Mouse (Mus musculus): Measurements from ENCODE around the gene Dglucy.
"Not testable (repeated sequence)": the region's sequence is repeated elsewhere in the genome, so short reads cannot be mapped to it uniquely, and the experiment has no call there.

Gene Dglucy

GRCm38 (mm10) chr12:100780416-100780815 is 1.6 kb downstream of the Dglucy start:
- no peak for DNase-seq (ENCODE audit: low spot score in 2 of 2)

DNA sequence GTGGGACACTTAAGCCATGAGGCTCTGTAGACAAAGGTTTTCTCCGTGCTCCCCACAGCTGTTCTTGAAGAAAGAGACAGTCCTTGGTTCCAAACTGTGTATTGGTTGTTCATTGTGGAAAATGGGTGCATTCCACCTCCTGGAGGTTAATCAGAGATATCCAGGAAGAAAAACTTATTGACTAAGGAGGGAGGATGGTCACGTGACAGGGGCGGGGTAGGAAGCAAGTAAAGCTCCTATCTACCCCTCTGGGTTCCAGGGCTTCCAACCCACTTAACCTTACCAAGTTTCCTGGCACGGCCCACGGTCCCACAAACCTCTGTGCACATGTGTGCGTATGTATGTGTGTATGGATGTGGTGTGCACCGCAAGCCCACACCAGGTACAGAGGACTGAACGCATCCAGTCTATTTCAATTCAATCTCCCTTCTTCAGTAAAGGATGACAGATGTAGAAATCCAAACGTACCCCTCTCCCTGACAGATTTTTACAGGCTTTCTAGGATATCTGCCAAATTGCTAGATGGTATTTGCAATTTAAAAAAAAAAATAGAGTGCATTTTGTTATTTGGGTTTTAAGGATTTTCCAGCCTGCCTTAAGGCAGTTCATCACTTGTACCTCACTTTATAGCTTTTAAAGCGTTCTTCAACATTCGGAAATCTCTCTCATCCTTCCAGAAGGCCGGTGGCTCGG is 2.7 kb downstream of the Dglucy start:
- peak in 1 of 2 experiments; percentile 25 for DNase-seq (ENCODE audit: low spot score in 2 of 2)

DNA sequence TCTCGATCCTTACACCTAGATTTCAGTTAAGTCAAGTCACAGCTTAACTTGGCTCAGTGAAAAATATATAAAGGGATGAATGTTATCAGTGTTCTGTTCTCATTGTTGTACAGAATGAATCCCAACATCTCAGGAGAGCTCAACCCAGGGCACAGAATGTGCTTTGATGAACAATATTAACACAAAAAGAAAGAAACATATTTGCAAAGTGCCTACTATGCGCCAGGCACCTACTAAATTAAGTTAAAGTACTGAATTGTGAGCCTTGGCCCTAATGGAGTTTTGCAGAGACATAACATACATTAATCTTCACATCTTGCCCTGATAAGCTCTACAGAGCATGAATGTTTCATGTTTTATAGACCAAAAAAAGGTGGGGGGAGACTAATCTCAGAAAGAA is 5.3 kb downstream of the Dglucy start:
- no peak for DNase-seq (ENCODE audit: low spot score in 2 of 2)

- DNase-seq (ENCODE audit: low spot score in 2 of 2), result peak in 1 of 2 experiments; percentile 15
Observed at GRCm38 (mm10) chr12:100785344-100785743, 6.5 kb downstream of the Dglucy start.

GRCm38 (mm10) chr12:100789981-100790550 is 11.2 kb downstream of the Dglucy start:
- no peak for DNase-seq (ENCODE audit: low spot score in 2 of 2)

GRCm38 (mm10) chr12:100791425-100791824 is 12.6 kb downstream of the Dglucy start:
- no peak for DNase-seq (ENCODE audit: low spot score in 2 of 2)

- peak in 1 of 2 experiments; percentile 16 for DNase-seq (ENCODE audit: low spot score in 2 of 2)
Observed at GRCm38 (mm10) chr12:100794450-100795230, 15.8 kb downstream of the Dglucy start.

DNA sequence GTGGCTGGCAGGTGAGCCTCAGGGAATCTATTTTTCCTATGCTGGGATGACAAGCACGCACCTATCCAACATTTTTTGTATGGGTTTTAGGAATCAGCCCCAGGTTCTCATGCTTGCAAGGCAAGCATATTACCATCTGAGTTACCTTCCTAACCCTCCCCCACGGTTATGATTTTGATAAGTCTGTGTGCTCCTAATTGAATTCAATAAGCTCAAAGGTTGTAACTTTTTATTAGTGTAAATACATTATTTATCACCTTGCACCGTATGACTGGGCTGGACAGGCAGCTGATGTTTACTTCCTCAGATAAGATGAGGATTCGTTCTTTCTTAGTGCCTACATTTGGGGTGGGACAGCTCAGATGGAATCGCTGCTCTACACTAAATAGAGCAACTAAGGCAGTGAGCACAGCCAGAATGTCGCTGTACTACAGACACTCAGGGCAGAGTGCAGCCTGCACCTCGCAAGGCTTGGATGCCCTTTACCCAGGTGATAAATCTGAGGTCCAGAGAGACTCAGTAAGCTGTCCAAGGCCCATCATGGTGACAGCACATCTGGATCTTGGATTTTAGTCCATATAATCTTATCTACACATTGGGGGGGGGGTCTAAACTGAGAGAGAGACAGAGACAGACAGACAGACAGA is 16.7 kb downstream of the Dglucy start:
- peak in 1 of 2 experiments; percentile 8 for DNase-seq (ENCODE audit: low spot score in 2 of 2)

- not testable (repeated sequence) for DNase-seq (ENCODE audit: low spot score in 2 of 2)
Observed at GRCm38 (mm10) chr12:100803391-100803790, 24.5 kb downstream of the Dglucy start.

DNA sequence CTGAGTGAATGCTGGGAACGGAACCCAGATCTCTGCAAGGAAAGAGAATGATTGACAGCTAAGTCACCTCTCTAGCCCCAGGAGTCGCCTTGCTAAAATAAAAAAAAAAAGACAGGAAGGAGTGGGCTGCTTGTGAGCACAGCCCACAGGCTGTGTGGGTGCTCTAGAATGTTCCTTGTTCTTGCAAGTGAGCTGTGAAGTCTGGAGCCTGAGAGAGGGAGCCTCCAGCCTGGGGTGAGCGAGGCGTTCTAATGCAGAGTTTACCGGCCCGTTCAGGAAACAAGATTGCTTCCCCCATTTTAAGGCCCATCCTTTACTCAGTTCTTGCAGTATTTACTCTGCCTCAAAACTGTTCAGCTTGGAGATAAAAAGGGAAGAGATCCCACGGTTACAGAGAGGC is 28.4 kb downstream of the Dglucy start:
- no peak for DNase-seq (ENCODE audit: low spot score in 2 of 2)

GRCm38 (mm10) chr12:100808609-100809280 is 29.9 kb downstream of the Dglucy start:
- peak; percentile 79 to 86 for DNase-seq (ENCODE audit: low spot score in 2 of 2)

GRCm38 (mm10) chr12:100810542-100810941 is 31.7 kb downstream of the Dglucy start:
- no peak for DNase-seq (ENCODE audit: low spot score in 2 of 2)

GRCm38 (mm10) chr12:100813901-100814300 is 35.0 kb downstream of the Dglucy start:
- DNase-seq (ENCODE audit: low spot score in 2 of 2), result no peak

DNA sequence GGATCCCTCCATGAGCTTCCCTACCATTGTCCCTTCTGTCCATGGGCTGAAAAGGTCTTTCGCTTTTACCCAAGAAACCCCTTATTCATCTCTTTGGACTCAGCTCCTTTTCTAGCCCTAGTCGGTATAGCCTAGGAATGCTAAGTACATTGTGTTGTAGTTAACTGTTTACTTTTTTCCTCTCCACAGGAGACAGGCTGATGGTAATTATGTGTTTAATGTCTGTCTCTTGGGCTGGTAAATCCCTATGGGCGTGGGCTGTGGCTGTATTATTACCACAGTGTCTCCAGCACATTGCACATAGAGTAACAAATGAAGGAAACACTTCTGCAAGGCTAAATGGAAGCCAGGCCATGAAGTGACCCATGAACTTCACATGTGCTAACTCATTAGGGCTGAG is 35.8 kb downstream of the Dglucy start:
- DNase-seq (ENCODE audit: low spot score in 2 of 2), result no peak

GRCm38 (mm10) chr12:100816906-100817305 is 38.0 kb downstream of the Dglucy start:
- DNase-seq (ENCODE audit: low spot score in 2 of 2), result no peak

DNA sequence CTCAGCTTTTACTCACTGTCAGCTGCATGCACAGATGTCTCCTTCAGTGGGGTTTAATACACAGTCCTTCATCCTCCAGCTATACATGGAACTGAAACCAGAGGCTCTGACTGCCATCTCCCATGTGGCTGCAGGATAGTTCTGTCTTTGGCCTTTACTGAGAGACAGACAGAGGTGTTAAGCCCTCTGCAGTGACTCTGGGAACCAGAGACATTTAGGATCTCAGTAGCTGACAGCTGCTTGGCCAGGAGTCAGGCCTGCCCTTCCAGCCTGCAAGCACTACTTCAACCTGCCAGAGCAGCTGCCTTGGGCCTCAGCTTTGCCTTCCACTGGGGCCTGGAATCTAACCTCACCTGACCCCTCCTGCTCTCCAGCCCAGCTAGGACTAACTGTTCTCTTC is 41.1 kb downstream of the Dglucy start:
- no peak for DNase-seq (ENCODE audit: low spot score in 2 of 2)

DNA sequence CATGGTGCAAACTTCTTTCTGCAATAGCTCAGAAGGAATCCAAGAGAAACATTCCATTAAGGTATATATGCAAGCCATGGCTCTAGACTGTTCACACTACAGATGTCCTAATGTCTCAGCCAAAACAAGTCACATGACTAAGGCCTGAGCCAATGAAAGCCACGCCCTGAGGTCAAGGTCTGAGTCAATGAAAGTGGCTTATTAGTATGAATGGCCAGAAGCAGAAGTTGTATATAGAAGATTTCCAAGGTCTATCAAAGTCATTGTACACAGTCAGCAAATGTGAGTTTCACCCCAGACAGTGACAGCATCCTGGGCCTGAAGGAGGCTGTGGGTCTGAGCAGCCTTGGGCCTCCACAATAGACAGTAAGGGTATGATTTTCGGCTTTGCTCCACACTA is 52.2 kb downstream of the Dglucy start:
- DNase-seq (ENCODE audit: low spot score in 2 of 2), result no peak

DNA sequence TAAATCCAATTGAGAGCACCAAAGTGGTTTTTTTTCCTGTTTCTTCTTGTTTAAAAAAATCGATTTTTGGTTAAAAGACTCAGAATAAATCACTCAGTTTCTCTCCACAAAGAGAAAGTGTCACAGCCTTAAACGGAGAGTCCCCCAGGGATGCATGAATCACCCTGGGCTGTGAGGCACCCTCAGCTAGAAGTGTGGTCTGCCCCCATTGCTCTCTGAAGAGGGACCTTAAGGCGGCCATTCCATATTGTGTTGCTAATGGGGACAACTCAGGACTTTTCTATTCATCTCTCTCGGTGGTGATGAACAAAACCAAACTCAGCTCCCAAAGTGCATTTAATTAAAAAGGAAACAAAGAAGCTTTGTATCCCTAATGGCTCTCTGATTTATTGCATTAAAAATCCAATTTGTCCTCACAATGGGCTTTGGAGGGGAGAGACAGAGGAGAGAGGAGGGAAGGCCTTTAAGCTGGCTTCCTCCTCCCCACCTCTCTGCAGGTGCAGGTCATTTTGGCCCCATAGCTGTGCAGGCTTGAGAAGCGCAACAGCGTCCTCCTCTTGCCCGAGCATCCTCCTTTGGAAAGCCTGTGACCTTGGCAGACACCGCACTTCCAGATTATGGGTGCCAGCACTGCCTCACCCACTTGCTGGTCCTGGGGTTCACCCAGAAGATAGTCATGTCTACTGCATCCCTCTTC is 52.9 kb downstream of the Dglucy start:
- DNase-seq (ENCODE audit: low spot score in 2 of 2), result no peak

- DNase-seq (ENCODE audit: low spot score in 2 of 2), result no peak
Observed at GRCm38 (mm10) chr12:100837208-100837607, 58.4 kb downstream of the Dglucy start.

DNA sequence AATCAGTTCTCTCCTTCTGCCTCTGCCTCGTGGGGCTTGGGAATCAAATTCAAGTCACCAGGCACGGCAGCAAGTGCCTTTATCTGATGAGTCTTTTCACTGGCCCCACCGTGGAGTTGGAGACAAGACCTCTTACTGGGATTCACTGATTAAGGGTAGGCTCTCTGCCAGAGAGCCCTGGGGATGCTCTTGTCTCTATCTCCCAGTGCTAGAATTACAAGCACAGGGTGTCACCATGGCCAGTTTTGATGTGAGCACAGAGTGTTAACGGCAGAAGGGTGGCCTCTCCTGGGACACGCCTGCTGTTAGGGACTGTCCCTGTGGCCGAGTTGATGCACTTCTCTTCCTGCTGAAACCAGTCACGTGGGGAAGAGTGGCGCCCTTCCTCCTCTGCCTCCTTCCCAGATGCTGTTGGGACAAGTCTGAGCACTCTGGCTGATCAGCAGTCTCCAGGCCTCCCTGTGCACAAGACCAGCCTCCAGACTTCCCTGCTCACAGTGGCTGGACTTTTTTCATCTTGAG is 60.3 kb downstream of the Dglucy start:
- no peak for DNase-seq (ENCODE audit: low spot score in 2 of 2)

DNA sequence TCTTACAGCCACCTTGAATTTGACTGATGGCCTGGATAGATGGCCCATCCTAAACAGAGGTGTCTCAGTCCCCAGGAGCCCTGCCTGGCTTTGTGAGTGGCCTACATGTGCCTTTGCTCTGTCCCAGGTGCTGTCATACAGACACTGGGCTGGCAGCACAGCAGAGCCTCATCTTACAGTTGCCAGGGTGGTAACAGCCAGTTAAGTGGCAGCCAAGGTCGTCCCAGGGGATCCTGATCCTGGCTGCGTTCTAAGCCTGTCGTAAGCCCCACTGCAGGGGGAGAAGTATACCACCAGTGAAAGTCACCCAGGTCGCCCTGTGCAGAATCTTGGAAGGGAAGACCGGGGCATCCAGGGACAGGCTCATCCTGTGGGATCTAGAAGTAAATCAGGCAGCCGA is 61.1 kb downstream of the Dglucy start:
- DNase-seq (ENCODE audit: low spot score in 2 of 2), result no peak
